Mouse (Mus musculus): ENCODE measurements around the gene Gm3448. TPM values are rescaled to one million over a fixed set of nuclear protein-coding genes. Genes with fewer than 3 reads are reported as not detected.
"Not testable (repeated sequence)": the region's sequence is repeated elsewhere in the genome, so short reads cannot be mapped to it uniquely, and the experiment has no call there.

The Gm3448 gene
- 1 to 10 TPM; 1.2 to 1.4 TPM for total RNA-seq (2021)

GRCm38 (mm10) chr17:15041175-15041729 is at the start of gene Gm3448, which contains the start of the genes Ermard and Tcte3:
Gene Gm3448 (minus strand): TSS chr17:15041537.
Gene Ermard (plus strand): TSS chr17:15041208.
Gene Tcte3 (minus strand): TSS chr17:15041488.
- intact Hi-C loops (cut with DNase I): not testable (repeated sequence)

GRCm38 (mm10) chr17:15088591-15089001 is 47.3 kb upstream of the Gm3448 start:
- intact Hi-C loops (cut with DNase I): no loop called here
- no peak for DNase-seq

More at GRCm38 (mm10) chr17:15041175-15041729, at the start of gene Gm3448, which contains the start of the genes Ermard and Tcte3:
- peak in 1 of 2 experiments; percentile 63 for DNase-seq

- DNase-seq: no peak
- intact Hi-C loops (cut with DNase I): no loop called here
These were observed 46.8 kb upstream of the Gm3448 start for GRCm38 (mm10) chr17:15088166-15088565.

DNA sequence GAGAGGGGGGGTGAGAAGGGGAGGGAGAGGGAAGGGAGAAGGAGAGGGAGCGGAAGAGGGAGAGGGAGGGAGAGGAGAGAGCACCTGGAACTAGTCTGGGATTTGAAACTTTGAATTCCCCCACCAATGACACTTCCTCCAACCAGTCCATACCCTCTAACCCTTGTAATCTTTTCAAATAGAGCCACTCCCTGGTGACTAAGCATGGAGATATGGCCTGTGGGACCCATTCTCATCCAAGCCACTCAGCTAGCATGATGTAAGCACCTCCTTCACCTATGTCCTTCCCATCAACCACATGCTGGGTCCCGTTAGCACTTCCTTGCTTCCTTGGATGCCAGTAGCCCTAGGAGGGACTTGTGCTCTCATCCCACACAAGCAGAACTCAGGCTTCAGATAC is 43.7 kb upstream of the Gm3448 start:
- intact Hi-C loops (cut with DNase I): no loop called here
- no peak for DNase-seq

DNA sequence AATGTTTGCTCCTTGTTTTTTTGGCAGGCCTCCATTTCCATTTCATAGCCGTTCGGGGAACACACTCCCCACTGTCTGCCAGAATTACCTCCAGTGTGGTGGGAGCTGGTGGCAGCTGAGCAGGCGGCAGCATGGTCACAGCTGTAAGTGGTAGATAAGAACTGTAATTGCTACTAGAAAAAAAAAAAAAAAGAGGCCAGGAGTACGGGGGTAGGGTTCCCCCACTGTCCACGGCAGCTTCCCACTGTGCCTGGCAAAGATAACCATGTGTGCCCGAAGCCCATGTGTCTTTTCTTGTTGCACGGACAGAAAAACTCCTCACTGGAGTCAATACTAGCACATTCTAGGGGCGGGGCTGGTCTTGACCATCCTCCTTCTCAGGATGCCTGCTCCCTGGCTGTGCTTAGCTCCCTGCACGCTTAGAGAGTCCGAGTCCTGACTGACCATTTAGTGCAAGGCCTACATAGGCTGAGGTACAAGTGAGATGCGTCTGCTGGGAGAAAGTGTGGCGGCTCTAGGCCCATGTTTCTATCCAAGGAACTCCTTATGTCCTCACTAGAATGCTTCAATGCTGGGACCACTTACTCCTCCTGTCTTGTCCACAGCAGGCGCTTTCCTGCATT is 43.0 kb upstream of the Gm3448 start:
- intact Hi-C loops (cut with DNase I): no loop called here
- DNase-seq: no peak

DNA sequence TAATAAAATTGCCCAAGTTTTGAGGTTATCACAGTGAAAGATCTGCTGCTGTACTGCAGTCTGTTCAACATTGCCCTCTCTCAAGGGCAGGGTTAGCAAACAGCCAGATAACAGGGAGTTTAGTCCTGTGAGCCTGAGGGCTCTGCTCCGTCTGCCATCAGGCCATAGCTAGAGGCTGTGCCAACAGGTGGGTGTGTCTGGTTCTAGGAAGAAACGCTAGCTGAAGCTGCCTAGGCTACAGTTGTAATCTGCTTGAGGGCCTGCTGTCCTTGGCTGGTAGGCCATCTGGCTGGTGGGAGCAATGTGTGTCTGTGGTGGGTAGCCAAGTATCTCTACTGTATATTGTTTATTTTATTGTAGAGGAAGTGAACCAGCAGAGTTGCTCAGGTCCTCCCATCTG is 36.2 kb upstream of the Gm3448 start:
- DNase-seq: no peak
- intact Hi-C loops (cut with DNase I): no loop called here

DNA sequence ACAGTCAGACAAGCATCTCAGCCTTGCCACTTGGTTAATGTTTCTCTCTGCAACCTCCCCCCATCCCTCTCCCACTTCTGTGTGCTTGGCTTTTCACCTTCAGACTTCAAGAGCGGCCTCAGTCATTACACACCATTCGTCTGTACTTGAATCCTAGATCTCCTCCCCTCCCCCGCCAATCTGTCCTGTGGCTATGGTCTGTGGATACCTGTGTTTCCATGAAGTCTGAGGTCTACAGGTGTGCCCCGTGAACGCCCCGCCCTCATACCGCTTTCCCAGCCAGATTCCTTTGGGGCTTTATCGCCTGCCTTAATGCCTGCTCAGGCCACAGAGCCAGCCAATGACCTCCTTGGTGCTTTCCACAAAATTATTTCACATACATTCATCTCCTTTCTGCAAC is 33.7 kb upstream of the Gm3448 start:
- intact Hi-C loops (cut with DNase I): no loop called here
- DNase-seq: no peak

GRCm38 (mm10) chr17:15072211-15072610 is 30.9 kb upstream of the Gm3448 start:
- intact Hi-C loops (cut with DNase I): no loop called here
- DNase-seq: no peak

DNA sequence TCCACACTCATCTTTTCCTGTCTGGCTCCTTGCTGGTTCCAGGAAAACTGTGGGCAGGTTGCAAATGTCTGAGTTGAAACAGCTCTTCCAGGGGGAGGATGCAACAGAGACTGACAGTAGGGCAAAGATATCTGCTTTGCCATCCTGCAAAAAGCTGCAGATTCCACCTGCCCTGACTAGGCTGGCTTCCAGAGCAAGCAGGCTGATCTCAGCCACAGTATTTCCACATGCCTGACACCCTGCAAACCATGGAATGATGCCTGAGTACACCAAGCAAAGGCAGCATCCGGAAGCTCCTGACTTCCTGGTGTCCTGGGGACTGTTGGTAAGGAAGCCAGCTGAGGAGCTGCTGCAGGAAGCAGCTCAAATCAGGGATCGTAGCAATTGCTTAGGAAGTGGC is 27.8 kb upstream of the Gm3448 start:
- DNase-seq: no peak

DNA sequence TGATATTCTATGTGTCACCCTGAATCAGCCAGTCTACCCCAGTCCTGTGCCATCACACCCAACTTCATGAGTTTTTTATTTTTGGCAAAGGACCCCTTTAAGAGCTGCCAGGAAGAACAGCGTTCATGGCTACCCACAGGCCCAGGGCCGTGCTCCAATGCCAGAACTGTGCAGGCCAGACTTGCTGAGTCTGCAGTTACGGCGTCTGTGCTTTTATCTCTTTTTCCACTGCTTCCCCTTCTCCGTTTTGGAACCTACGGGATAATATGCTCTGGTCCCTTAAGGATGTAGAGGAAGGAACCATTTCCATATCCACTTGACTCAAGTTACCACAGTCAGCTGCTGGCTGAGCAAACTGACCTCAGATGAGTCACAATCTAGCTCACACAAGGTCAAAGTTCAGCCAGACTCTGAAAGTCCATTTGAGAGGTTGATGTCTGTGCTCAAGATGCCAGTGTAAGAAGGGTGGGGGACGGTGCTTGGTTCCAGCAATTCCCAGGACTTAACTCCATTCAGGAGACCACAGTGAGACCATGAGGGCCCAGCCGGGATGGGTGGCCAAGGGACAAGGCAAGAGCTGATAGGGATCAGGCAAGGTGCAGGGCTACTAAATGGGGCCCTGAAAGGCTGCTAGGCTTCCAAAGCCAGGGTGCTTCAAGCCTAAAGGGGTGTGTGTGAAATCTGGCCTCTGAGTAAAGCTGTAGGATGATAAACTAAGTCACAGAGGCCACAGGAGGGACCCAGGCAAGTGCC is 26.9 kb upstream of the Gm3448 start:
- intact Hi-C loops (cut with DNase I): loop anchor here (5.0 kb wide), 2 partner anchors 124 to 219 kb away; no protein-coding TSS in a partner anchor
- no peak for DNase-seq

More for the DNA sequence above, 27.8 kb upstream of the Gm3448 start:
- intact Hi-C loops (cut with DNase I): loop anchor here (5.0 kb wide), 2 partner anchors 123 to 218 kb away; no protein-coding TSS in a partner anchor

GRCm38 (mm10) chr17:15066911-15067310 is 25.6 kb upstream of the Gm3448 start:
- intact Hi-C loops (cut with DNase I): loop anchor here (5.0 kb wide), 2 partner anchors 125 to 220 kb away; no protein-coding TSS in a partner anchor
- no peak for DNase-seq

GRCm38 (mm10) chr17:15066066-15066465 is 24.7 kb upstream of the Gm3448 start:
- intact Hi-C loops (cut with DNase I): loop anchor here (5.0 kb wide), 2 partner anchors 126 to 221 kb away; no protein-coding TSS in a partner anchor
- peak in 1 of 2 experiments; percentile 6 for DNase-seq

DNA sequence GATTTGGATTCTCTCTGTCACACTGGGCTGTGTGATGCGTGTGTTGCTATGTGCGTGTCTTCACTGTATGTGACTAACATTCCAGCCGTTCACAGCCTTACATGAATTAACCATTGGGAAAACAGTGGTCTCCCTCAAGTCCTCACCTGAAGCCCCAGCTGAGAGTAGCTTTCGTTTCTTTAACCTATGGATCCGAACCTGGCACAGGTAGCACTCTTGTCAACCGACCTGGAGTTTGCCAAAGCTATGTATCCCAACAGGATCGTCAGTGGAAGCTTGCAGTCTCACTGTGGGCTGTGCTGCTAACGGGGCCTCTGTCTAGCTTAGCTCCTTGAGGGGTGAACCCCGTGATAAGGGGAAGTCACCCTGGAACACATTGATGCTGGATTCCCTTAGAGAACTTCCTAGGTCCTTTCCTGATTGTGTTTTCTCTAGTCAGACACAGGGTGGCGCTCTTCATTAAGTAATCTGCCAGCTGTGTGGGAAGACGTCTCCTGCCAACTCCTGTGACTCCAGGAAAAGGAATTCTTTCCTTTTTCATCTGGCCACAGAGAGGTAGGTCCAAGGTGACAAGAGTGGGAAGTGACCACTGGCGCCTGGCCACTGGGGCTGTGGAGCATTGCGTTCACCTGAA is 24.2 kb upstream of the Gm3448 start:
- intact Hi-C loops (cut with DNase I): loop anchor here (1.0 to 5.0 kb wide), 4 partner anchors 127 to 402 kb away; no protein-coding TSS in a partner anchor
- peak; percentile 68 to 76 for DNase-seq

DNA sequence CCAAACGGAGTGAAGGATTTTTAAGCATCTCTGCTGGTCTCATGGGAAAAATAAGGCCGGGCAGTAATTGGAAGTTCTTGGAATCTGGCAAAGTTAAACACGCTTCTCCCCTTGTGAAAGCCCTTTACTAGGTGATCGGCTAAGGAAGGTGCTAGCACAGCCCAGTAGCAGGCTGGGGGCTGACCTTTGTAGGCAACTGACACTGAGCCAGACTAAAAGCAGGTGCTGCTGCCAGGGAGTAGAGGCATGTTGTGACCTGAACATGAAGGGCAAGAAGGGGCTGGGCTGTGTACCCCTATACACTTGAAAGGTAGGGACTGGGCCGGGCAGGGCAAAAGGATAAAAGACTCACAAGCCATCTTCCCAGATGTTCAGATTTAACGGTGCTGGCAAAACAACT is 19.0 kb upstream of the Gm3448 start:
- no peak for DNase-seq
- intact Hi-C loops (cut with DNase I): no loop called here

GRCm38 (mm10) chr17:15059646-15060045 is 18.3 kb upstream of the Gm3448 start:
- intact Hi-C loops (cut with DNase I): no loop called here

GRCm38 (mm10) chr17:15058161-15058591 is 16.8 kb upstream of the Gm3448 start:
- DNase-seq: peak in 1 of 2 experiments; percentile 25
- intact Hi-C loops (cut with DNase I): no loop called here

More at GRCm38 (mm10) chr17:15059646-15060045, 18.3 kb upstream of the Gm3448 start:
- DNase-seq: no peak

DNA sequence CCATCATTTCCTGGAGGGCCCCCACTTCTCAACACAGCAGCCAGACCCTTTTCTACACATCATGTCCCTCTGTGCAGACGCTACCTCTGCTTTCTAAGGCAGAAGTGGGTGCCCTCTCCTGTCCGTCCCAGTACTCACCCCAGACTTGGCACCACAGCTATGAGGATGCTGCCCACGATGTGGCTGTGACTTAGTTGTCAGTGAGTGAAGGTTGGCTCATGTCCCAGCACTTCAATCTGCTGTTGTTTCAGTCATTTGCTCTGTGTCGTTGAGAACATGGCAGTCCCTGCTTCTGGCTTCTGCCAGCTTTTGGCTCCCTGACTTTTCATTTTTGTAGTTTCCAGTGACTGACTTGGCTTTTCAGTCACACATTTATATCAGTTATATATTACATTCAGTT is 14.6 kb upstream of the Gm3448 start:
- peak in 1 of 2 experiments; percentile 1 for DNase-seq
- intact Hi-C loops (cut with DNase I): no loop called here

- peak in 1 of 2 experiments; percentile 1 for DNase-seq
These were observed 12.5 kb upstream of the Gm3448 start for GRCm38 (mm10) chr17:15053829-15054200.

GRCm38 (mm10) chr17:15053183-15053828 is 12.0 kb upstream of the Gm3448 start:
- intact Hi-C loops (cut with DNase I): not testable (repeated sequence)
- peak in 1 of 2 experiments; percentile 1 for DNase-seq

More at GRCm38 (mm10) chr17:15053829-15054200, 12.5 kb upstream of the Gm3448 start:
- intact Hi-C loops (cut with DNase I): not testable (repeated sequence)

- DNase-seq; intact Hi-C loops (cut with DNase I): not testable (repeated sequence)
These were observed 11.4 kb upstream of the Gm3448 start for GRCm38 (mm10) chr17:15052766-15053165.

All from heart, postnatal 36 days (tissue).